Mouse (Mus musculus) liver, embryonic 11.5 days (tissue): ENCODE data around the gene Pygm. TPM values are rescaled to one million over a fixed set of nuclear protein-coding genes. Genes with fewer than 3 reads are reported as not detected.

ENCODE experiments used
- ATAC-seq: fragments of 200-750 bp; cut with Nextera tagmentation; replicated peaks from 2 replicates; pipeline ENCODE4 v1.8.0; 2017; ENCODE audit warnings: moderate number of reproducible peaks, mild to moderate bottlenecking, moderate TSS enrichment, moderate library complexity; ENCODE audit not compliant: low FRiP score
- DNase-seq: peaks from one replicate; pipeline ENCODE4 v3.0.0-alpha.2; 2017; ENCODE audit warnings: low spot score
- H3K27ac ChIP-seq: fragments of 300-500 bp; sonication (generic); 2 replicates; pipeline ENCODE4 v1.5.1; 2014; ENCODE audit warnings: mild to moderate bottlenecking, low read depth, low read length, control low read depth
- H3K27me3 ChIP-seq: fragments of 300-500 bp; sonication (generic); replicated peaks from 2 replicates; pipeline ENCODE4 v1.6.1; 2014; ENCODE audit warnings: low read length, mixed read lengths; ENCODE audit not compliant: control insufficient read depth, insufficient read depth
- H3K36me3 ChIP-seq: fragments of 300-500 bp; sonication (generic); 2 replicates; pipeline ENCODE4 v1.6.1; 2014; ENCODE audit warnings: mild to moderate bottlenecking, low read length, moderate library complexity, mixed read lengths; ENCODE audit not compliant: control insufficient read depth, insufficient read depth
- H3K4me1 ChIP-seq: fragments of 300-500 bp; sonication (generic); replicated peaks from 2 replicates; pipeline ENCODE4 v1.6.1; 2014; ENCODE audit warnings: low read length, mixed read lengths; ENCODE audit not compliant: control insufficient read depth, insufficient read depth
- H3K4me2 ChIP-seq: fragments of 300-500 bp; sonication (generic); 2 replicates; pipeline ENCODE4 v1.6.1; 2014; ENCODE audit warnings: mild to moderate bottlenecking, control low read depth, moderate library complexity
- H3K4me3 ChIP-seq: fragments of 300-500 bp; sonication (generic); 2 replicates; pipeline ENCODE4 v1.5.1; 2014; ENCODE audit warnings: low read depth, low read length, control low read depth
- H3K9ac ChIP-seq: fragments of 300-500 bp; sonication (generic); 2 replicates; pipeline ENCODE4 v1.6.1; 2014; ENCODE audit warnings: low read depth, low read length, control low read depth
- H3K9me3 ChIP-seq: fragments of 300-500 bp; sonication (generic); 2 replicates; pipeline ENCODE4 v1.6.1; 2016; ENCODE audit warnings: low read length, inconsistent platforms, mixed read lengths; ENCODE audit not compliant: control insufficient read depth
- WGBS: fragments of 180-500 bp; shearing (Covaris S2); extraction: QIAGEN DNeasy Blood & Tissue Kit; methylation state at CpG from one replicate; pipeline ENCODE4 v1.1.7; 2014; 5-methylcytosine and 5-hydroxymethylcytosine counted together
- polyA plus RNA-seq: library from polyadenylated mRNA; unstranded; fragments of >200 nt; fragmentation: Nextera tagmentation; extraction: Ambion mirVana; gene quantifications from 2 replicates; pipeline ENCODE4 v1.2.1, GENCODE M21; 2014

Gene Pygm
- polyA plus RNA-seq, 1 experiment from 2014 or later: 4.3 TPM

DNA sequence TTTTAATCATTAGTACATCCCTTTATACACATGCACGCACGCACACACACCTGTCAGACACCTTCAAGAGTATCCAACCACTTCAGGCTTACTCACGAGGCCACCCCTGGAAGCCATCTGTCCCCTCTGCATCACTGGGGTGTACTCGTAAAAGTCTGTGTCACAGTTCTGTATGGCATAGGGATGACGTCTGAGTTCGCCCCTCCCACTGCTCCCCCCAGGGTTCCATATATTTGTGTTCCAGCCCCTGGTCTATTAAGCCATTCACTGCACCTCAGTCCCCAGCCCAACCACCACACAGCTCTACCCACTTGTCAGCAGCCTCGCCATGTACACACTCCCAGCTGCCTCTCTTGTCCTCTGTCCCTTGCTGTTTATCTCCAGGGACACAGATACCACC, 37.8 kb downstream of the Pygm start:
- ATAC-seq: no peak
- Histone ChIP-seq H3K4me1 (0 out of 2 replicates have a peak, but pooled peaks cover 6% of the 10 kb centered on the region), H3K27me3 (peaks cover 89% of the 10 kb centered on the region), H3K4me2 (no peak overlapping the region), H3K36me3 (no peaks in the 10 kb centered on the region), H3K9me3 (no peaks in the 10 kb centered on the region), H3K27ac (no peak overlapping the region), H3K4me3 (no peak overlapping the region), H3K9ac (0 out of 2 replicates have a peak overlapping the region, but pooled peaks have one; percentile 5)
- WGBS: 70% methylated on average over 7 of the region's 7 CpGs
- no peak for DNase-seq

GRCm38 (mm10) chr19:6423241-6423640, 39.0 kb downstream of the Pygm start:
- H3K9me3 ChIP-seq: no peaks in the 10 kb centered on the region
- H3K4me2 ChIP-seq: no peak overlapping the region
- 80% methylated on average over 16 of the region's 16 CpGs for WGBS
- H3K9ac ChIP-seq: no peak overlapping the region
- DNase-seq (no peak), ATAC-seq (no peak)
- no peak overlapping the region for H3K4me3 ChIP-seq
- H3K36me3 ChIP-seq: no peaks in the 10 kb centered on the region
- no peak overlapping the region for H3K27ac ChIP-seq
- peaks cover 5% of the 10 kb centered on the region; the same call in 1 of the 2 replicates for H3K4me1 ChIP-seq
- peaks cover 97% of the 10 kb centered on the region for H3K27me3 ChIP-seq

- WGBS: 55% methylated on average over 8 of the region's 8 CpGs
- DNase-seq: no peak
- Histone ChIP-seq H3K27me3 (peaks cover 97% of the 10 kb centered on the region), H3K4me1 (peaks cover 8% of the 10 kb centered on the region; the same call in 1 of the 2 replicates), H3K4me3 (no peak overlapping the region), H3K9me3 (no peaks in the 10 kb centered on the region), H3K4me2 (no peak overlapping the region), H3K27ac (no peak overlapping the region), H3K9ac (no peak overlapping the region), H3K36me3 (no peaks in the 10 kb centered on the region)
- ATAC-seq: no peak
These were observed 40.1 kb downstream of the Pygm start for GRCm38 (mm10) chr19:6424137-6424881.

- no peak for ATAC-seq
- Histone ChIP-seq H3K4me2 (no peak overlapping the region), H3K9me3 (no peaks in the 10 kb centered on the region), H3K4me3 (no peak overlapping the region), H3K36me3 (no peaks in the 10 kb centered on the region), H3K4me1 (peaks cover 8% of the 10 kb centered on the region; the same call in 1 of the 2 replicates), H3K9ac (no peak overlapping the region), H3K27ac (no peak overlapping the region), H3K27me3 (peaks cover 97% of the 10 kb centered on the region)
- 50% methylated on average over 5 of the region's 5 CpGs for WGBS
- no peak for DNase-seq
These were observed 41.4 kb downstream of the Pygm start for GRCm38 (mm10) chr19:6425595-6425994.

- DNase-seq (peak; percentile 70), ATAC-seq (no peak)
- 25% methylated on average over 13 of the region's 13 CpGs for WGBS
- Histone ChIP-seq H3K9ac (no peak overlapping the region), H3K4me1 (peaks cover 8% of the 10 kb centered on the region; the same call in 1 of the 2 replicates), H3K9me3 (no peaks in the 10 kb centered on the region), H3K36me3 (no peaks in the 10 kb centered on the region), H3K4me2 (no peak overlapping the region), H3K27ac (no peak overlapping the region), H3K27me3 (peaks cover 89% of the 10 kb centered on the region), H3K4me3 (no peak overlapping the region)
These were observed 42.7 kb downstream of the Pygm start for GRCm38 (mm10) chr19:6426703-6427500.

DNA sequence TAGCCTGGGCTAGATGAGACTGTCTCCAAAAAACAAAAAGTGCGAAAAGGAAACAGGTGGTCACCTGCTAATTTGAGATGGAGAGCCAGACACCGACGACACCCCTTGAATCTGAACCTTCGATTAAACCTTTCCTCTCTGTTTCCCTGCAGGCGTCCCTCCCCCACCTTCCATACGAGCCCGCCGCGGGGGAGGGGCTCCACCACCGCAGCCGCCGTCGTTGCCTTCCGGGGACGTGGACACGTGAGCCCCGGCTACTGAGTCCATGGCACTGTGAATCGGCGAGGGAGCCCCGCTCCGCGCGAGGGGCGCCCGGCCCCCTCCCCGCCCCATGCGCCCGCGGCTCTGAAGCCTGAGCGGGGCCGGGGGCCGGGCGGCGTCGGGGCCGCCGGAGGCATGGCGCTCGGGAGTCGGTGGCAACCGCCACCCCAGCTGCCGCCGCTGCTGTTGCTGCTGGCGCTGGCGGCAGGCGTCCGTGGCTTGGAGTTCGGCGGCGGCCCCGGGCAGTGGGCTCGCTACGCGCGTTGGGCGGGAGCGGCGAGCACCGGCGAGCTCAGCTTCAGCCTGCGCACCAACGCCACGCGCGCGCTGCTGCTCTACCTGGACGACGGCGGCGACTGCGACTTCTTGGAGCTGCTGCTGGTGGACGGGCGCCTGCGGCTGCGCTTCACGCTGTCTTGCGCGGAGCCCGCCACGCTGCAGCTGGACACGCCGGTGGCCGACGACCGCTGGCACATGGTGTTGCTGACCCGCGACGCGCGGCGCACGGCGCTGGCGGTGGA, 43.6 kb downstream of the Pygm start:
- Histone ChIP-seq H3K4me1 (peaks cover 8% of the 10 kb centered on the region; the same call in 1 of the 2 replicates), H3K36me3 (no peaks in the 10 kb centered on the region), H3K27ac (no peak overlapping the region), H3K27me3 (peaks cover 81% of the 10 kb centered on the region), H3K4me2 (peak overlapping the region; percentile 51), H3K9ac (no peak overlapping the region), H3K4me3 (peak overlapping the region; percentile 32), H3K9me3 (no peaks in the 10 kb centered on the region)
- no peak for DNase-seq
- ATAC-seq: no peak
- 2% methylated on average over 76 of the region's 94 CpGs for WGBS

GRCm38 (mm10) chr19:6428501-6429200, 44.5 kb downstream of the Pygm start:
- ATAC-seq (no peak), DNase-seq (peak; percentile 57)
- 1% methylated on average over 60 of the region's 60 CpGs for WGBS
- peak overlapping the region; percentile 51 for H3K4me2 ChIP-seq
- no peak overlapping the region for H3K9ac ChIP-seq
- H3K27me3 ChIP-seq: peaks cover 73% of the 10 kb centered on the region
- H3K27ac ChIP-seq: no peak overlapping the region
- H3K36me3 ChIP-seq: no peaks in the 10 kb centered on the region
- H3K4me3 ChIP-seq: peak overlapping the region; percentile 32
- H3K9me3 ChIP-seq: no peaks in the 10 kb centered on the region
- H3K4me1 ChIP-seq: peaks cover 8% of the 10 kb centered on the region; the same call in 1 of the 2 replicates

DNA sequence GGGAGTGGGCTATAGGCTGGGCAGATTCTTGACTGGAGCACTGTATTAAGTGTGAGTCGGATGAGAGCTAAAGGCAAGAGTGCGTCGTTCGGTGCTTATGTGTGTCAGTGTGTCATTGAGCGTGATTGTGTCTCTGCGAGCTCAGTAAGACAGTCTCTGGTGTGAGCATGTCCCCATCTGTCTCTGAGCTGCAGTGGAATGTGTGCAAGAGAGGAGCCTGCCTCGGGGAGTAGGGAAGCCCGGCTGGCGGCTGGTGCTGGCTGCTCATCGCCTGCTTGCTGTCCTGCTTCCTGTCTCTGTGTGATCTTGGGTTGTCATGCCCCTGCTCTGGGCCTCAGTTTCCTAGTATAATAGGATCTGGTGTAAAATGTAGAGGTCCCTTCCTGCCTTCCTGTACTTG, 58.8 kb downstream of the Pygm start:
- no peak overlapping the region for H3K4me3 ChIP-seq
- H3K27me3 ChIP-seq: peaks cover 27% of the 10 kb centered on the region
- no peak overlapping the region for H3K9ac ChIP-seq
- H3K4me2 ChIP-seq: no peak overlapping the region
- H3K36me3 ChIP-seq: no peaks in the 10 kb centered on the region
- 0 out of 2 replicates have a peak, but pooled peaks cover 2% of the 10 kb centered on the region for H3K4me1 ChIP-seq
- H3K27ac ChIP-seq: no peak overlapping the region
- H3K9me3 ChIP-seq: no peaks in the 10 kb centered on the region
- WGBS: 66% methylated on average over 10 of the region's 10 CpGs
- ATAC-seq (no peak), DNase-seq (no peak)
